Mouse (Mus musculus) layer of hippocampus, adult 11-12 months (tissue): ENCODE measurements around the gene Leo1.
A peak's percentile ranks its signal among the peaks of the same experiment; 100 is the strongest.
"Not testable (repeated sequence)": the region's sequence is repeated elsewhere in the genome, so short reads cannot be mapped to it uniquely, and the experiment has no call there.

Experiments used
- DNase-seq: peaks from one replicate; pipeline ENCODE4 v3.0.0; 2022; ENCODE audit warnings: low spot score

Gene Leo1

DNA sequence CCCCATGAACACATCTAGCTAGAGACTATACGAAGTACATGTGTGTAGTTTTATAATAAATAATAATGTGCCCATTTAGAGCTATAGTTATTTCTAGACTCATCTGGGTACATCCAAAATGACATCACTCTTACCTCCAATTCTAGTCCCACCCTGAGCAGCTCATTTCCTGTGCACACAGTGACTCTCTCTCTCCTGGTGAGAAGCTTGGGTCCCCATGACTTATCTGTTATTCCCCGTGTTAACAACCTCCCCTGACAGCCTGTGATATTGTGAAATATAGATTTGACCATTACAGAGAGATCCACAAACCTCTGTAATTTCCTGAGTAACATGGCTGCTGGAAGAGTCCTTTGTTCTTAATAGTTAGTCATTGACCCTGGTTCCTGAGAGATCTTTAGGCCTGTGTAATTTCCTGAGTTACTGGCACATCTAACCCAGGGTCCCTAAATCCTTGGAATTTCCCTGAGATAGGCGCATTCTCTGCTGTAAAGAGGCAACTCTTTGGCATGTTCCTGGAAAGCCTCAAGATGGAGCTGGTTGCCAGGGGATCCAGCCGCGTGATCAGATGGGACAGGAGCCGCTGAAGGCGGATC lies 15.4 kb upstream of the Leo1 start:
- no peak for DNase-seq

DNA sequence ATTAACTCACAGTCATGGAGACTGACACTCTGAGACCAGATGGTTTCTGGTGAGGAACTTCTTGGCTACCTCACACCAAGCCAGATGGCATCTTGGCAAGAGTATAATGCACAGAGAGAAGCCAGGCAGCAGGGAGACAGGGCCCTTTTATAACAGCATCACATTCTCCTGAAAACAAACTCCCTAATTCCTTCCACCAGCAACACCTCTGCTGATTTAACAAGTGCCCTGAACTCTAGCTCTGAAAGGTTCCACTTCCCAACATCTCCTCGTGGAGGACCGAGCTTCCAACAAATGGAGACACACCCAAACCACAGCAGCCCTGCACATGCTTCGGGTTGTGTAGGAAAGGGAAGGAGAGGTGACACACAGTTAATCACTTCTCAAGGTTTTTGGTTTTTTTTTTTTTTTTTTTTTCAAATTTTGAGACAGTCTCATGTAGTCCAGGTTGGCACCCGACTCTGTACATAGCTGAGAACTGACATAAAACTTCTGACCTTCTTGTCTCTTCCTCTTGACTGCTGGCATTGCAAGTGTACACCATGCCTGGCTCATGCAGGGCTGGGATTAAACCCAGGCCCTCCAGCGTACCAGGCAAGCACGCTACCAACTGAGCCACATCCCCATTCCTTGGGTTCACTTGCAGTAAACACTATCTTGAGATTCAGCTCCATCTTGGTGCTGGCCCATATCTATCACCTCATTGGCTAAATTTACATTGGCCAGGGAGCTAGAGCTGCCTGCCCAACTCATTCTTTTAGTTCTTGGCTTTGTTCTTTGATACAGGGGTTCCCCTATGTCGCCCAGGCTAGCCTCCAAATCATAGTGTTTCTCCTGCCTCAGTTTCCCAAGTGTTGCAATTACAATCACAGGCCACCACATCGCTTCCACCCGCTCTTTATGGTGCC lies 13.7 kb upstream of the Leo1 start:
- DNase-seq, result peak; percentile 45

DNA sequence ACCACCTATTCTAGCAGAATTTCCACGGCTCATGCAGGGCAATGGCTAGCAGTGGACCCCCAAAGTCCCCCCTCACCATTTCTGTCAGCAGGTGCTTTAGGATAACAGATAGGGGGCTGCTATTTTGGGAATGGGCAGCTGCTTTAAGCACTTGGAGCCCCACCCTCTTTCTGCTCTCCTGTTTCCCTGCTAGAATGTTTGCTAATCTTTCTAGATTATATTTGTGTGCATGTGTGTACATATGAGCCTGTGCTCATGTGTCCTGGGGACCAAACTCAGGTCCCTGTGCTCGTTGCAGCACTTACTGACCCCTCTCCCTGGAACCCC lies 13.1 kb upstream of the Leo1 start:
- no peak for DNase-seq

DNA sequence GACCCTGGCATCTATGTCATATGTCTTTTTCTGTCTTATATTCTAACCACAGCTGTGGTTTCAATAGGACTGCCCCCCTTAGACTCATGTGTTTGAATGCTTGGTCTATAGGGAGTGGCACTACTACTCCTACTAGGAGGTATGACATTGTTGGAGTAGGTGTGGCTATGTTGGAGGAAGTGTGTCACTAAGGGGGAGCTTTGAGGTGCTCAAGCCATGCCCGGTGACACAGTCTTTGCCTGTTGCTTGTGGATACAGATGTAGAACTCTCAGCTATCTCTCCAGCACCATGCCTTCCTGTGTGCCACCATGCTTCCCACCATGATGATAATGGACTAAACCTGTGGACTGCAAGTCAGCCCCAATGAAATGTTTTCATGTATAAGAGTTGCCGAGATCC lies 12.3 kb upstream of the Leo1 start:
- DNase-seq, result no peak

DNA sequence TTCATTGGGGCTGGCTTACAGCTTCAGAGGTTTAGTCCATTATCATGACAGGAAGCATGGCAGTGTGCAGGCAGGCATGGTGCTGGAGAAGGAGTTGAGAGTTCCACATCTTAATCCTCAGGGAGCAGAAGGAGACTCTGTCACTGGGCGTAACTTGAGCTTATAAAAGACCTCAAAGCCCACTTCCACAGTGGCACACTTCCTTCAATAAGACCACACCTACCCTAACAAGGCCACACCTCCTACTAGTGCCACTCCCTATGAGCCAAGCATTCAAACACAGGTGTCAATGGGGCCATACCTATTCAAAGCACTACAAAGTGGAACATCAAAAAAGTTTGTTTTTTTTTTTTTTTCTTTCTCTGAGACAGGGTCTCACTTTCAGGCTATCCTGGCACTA lies 11.7 kb upstream of the Leo1 start:
- no peak for DNase-seq

DNA sequence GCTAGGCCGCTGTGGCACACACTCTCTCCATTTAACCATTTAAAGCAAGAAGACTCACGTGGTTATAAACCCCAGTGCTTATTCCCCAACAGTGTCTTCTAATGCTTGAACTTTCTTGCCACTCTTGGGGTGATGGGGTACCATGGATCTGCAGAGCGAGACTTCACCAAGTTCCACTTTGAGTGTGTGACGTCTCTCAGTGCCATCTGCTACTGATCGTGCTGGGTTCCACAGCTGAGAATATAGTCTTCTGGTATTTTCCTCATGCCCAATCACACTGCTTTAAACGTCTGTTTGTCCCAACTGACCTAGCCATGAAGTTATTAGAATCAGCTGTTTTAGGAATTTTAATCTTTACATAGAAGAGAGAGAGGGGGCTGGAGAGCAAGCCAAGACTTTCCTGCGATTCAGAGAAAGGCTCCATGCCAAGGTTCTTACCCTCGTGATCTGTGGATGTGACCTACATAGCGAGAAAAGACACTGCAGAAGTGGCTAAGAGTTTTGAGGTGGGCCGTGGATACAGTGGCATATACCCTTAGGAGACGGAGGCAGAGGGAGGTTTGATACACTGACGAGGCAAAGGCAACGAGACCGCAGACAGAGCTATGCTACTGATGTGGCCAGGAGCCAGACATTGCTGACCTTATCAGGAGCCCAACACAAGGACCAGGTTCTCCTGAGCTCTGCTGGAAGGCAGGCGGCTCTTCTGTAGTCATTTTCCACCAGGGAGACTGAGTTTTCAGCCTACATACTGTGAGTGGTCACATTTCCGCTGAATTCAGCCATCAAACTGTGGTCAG lies 10.3 kb upstream of the Leo1 start:
- no peak for DNase-seq

DNA sequence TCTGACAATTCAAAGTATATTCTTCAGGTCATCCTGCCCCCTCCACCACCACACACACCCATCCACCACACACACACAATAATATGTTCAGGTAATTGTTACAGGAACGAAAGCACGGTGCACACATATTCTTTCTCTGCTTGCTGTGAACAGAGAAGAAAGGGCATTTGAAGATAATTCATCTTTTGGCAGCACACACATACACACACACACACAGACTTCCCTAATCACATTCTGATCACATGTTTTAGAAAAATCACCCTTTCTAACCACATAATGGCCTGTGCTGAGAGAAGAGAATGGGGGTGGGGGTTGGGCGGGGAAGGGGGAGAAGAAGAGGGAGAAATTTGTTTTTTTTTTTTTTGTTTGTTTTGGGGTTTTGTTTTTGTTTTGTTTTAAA lies 8.6 kb upstream of the Leo1 start:
- no peak for DNase-seq

DNA sequence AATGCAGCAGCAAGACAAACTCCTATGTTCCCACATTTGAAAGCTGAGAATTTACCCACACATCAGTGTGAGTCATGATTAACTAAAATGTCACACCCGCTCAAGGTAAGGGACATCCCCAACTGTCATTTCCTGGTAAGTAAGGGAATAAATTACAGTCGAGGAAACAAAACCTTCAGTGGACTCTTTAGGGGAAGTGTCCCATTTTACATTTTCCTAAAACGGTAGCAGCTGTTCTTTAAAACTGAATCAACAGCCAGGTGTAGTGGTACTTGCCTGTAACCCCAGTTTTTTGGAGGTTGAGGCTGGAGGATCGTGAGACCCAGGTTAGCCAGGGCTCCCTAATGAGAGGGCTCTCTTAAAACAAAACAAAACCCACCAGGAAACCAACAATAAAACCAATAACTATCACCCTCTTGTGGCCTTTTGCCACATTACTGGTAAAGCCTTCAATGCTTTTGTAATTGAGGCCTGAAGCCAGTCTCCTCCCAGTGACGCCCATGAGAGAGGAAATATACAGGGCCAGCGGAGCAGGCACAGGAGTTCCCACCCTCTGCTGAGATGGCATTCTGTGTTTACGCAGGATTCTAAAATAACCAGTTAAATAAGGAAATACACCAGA lies 7.0 kb upstream of the Leo1 start:
- DNase-seq, result peak; percentile 61

DNA sequence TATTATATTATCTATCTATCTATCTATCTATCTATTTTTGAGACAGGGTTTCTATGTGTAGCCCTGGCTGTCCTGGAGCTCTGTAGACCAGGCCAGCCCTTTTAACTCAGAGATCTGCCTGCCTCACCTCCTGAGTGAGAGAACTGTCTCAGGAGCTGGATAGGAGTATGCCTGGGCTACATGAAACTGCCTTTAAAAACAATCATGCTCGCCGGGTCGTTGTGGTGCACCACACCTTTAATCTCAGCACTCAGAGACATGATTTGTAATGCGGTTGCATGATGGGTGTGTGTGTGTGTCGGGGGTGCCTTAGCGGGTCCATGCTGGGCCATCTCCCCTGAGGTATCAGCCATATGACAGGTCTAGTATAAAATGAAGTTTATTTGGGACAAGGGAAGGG lies 6.5 kb upstream of the Leo1 start:
- no peak for DNase-seq

DNA sequence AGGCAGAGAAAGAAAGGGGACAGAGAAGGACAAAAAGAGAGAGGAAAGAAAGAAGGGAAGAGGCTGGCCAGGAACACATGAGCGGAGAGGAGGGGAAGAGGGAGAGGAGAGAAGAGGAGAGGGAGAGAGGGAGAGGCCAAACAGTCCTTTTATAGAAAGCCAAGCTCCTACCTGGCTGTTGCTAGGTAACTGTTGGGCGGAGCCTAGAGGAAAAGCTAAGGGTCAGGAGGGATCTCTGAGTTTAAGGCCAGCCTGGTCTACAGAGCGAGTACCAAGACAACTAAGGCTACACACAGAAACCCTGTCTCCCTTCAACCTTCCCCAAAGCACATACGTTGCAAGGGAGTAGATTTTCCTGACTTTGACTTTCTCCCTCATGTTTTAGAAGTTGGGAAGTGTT lies 6.0 kb upstream of the Leo1 start:
- no peak for DNase-seq

DNA sequence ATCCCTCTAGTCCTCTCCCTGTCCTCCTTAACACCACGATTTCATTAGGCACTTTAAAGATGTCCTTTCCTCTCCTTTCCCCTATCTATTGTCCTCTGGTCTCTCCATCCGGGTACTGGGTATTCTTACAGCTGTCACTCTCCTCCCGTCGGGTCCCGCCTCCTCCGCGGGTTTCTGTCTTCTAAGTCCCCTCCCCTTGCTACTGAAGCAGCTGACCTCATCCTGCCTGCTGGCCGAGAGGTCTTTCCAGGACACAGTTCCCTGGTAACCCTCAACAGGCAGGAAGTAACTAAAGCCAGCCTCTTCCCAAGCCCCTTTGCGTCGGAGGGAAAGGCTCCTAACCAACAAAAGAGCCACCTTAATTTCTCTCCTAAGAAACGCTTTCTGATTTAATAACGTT lies 5.4 kb upstream of the Leo1 start:
- peak; percentile 67 for DNase-seq

DNA sequence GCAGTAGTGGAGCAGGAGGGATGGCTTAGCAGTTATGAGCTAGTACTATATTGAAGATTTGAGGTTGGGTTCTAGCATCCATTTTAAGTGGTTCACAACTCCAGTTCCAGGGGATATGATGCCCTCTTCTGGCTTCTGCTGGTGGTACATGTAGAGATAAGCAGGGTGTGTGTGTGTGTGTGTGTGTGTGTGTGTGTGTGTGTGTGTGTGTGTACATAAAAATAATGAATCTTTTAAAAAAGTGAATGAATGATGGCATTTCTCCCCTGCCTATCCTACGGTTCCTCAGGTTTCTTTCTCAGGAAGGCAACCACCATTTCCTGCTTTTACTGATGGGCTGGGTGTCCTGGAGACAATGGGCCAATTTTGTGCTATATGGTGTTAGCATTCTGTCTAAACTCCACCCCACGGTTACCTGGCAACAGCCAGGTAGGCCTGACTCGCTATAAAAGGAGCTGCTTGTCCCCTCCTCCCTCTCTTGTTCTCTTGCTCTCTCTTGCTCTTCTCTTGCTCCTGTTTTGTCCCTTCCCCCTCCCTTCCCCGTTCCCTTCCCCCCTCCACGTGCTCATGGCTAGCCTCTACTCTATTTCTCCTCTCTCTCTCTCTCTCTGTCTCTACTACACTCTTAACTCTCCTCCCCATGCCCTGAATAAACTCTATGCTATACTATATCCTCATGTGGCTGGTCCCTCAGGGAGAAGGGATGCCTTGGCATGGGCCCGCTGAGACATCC lies 3.5 kb upstream of the Leo1 start:
- peak; percentile 20 for DNase-seq

DNA sequence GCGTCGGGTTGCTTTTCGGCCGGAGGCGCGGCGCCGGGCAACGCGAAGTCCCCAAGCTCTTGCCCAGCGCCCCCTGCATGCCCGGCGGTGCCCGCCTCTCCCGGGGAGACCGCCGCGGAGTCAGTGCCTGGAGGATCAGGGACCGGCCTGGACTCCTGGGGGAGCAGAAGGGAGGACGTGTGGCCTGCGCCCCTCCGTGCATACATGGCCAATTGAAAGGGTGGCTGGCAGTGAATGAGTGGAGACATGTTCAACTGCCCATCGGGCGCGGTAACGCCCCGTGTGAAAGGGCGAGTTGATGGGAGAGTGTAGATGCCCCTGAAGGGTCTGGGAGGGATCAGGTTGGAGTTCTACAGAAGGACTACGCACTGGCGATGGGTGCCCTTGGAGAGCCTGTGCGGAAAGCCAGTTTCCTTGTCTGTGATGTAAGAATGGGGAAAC lies 387 bp downstream of the Leo1 start:
- no peak for DNase-seq

DNA sequence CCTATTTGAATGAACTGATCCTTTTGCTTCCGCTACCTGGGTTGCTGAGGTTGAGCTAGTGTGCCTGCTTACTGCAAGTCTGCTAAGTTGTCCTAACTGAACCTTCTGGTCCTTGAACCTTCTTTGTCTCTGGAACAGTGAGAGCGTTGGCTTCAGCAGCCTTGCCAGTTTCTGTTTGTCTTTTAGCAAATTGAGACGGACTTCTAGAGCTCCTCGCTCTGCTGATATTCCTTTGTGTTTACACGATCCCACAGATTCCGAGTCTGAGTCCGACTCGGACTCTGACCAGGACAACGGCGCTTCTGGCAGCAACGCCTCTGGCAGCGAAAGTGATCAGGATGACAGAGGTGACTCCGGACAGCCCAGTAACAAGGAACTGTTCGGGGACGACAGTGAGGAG lies 3.7 kb downstream of the Leo1 start:
- DNase-seq, result no peak

DNA sequence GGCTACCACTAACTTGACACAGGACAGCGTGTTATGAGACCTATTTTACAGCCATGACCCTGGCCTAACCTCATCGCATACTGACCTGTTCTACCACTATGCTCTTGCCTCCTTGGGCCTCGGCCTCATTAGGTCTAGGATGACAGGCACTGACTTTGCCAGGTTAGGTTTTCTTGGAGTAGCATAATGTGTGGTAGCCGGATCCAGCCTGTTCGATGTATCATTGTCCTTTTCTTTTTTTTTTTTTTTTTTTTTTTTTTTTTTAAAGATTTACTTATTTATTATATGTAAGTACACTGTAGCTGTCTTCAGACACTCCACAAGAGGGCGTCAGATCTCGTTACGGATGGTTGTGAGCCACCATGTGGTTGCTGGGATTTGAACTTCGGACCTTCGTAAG lies 5.2 kb downstream of the Leo1 start:
- DNase-seq, result not testable (repeated sequence)

DNA sequence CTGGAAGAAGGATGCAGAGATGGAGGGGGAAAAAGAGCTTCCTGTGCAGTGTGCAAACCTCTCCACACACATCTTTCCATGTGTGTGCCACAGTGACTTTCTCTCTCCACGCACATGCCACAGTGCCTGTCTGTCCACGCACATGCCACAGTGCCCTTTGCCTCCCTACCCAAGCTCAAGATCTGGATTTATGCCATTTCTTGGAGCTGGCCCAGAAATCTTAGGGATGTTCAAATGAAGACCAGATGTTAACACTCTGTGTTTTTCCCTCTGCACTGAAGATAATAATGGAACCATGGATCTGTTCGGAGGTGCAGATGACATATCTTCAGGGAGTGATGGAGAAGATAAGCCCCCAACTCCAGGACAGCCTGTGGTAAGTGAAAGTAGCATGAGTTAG lies 6.7 kb downstream of the Leo1 start:
- DNase-seq, result no peak

DNA sequence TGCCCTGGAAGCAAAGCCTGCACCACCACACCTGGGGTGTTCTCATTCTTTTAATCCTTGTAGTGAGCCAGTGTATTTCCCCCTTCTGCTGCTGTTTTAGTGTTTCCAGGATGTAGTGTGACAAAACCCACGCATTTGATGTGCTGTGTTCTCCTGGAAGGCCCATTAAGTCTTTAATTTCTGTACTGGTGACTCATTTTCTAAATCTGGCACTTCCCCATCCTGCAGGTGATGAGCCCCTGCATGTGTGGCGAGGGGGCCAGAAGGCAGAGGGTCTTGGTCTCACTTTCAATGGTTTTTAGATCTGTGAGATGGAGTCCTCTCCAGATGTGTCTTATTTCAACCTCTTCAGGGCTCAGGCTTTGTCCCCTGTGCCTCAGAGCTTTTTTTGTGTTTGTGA lies 12.7 kb downstream of the Leo1 start:
- DNase-seq, result no peak

DNA sequence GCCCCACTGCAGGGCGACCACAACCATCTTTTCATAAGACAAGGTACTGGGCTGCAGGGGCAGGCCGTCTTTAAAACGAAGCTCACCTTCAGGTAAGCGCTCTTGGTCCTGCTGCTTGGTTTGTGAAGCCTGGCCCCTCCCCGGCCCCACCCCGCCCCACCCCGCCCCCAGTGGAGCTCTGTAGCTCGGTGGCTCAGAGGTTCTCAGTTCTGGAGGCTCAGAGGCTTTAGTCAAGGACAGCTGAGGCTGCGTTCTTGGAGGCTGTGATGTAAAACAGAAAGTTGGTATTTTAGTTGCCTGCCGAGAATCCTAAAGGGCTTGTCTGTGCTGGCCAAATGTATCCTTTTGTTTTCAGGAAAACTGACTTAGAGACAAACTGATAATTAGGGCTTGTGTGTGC lies 14.4 kb downstream of the Leo1 start:
- no peak for DNase-seq

DNA sequence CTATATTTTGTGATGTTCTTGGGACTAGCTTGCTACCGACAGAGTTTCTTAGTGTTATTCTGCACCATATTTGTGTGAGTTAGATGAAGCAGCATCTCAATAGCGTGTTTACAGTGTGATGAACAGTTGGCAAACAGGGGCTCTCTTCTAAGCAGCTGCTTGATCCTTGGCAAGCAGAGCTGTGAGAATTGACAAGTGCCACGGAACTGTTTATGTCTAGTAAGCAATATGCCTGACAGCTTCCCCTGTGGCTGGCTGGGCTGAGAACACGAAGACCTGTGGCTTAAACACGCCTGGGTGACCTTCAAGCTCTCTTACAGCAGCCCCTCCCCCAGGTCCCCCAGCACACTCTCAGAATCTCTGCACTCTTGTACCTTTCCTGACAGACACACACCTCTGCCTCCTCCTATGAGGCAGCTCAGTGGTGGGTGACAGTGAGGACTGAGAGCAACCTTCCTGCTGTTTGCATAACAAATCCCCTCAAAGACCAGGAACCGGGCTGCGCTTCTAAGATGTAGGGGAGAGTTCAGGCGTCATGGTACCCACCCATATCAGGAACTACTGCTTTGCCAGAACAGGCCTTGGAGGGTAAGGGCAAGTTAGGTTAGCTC lies 21.8 kb downstream of the Leo1 start:
- DNase-seq, result peak; percentile 21

DNA sequence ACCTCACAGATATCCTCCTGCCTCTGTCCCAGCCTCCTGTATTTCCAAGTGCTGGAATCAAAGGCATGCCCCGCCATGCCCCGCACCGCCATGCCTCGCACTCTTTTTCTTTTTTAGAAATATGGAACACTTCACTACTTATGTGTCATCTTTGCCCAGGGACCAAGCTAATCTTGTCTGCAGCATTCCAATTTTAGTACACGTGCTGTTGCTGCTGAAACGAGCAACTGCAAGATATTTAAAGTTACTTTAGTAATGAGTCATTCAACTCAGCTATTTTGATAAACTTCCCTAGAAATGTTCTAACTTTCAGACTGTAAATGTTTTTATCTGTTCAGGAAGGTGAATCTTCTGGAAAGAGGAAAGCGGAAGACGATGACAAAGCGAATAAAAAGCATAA lies 24.5 kb downstream of the Leo1 start:
- DNase-seq, result no peak

DNA sequence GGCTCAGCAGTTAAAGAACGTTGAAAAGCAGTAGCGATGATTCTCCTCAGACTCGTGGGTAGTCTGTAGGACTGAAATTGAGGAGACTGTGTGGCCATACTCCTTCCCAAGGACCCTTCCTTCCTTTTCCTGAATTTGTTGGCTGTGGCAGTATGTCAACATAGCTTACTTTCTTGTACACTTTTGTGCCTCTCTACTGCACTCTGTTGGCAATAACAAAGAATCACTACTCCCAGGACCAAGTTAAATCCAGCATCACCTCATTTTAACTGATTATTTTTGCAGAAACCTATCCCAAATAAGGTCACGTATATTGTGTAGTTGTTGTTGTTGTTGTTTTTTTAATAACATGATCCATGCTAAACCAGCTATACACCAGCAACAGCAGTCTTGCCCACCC lies 25.3 kb downstream of the Leo1 start:
- no peak for DNase-seq

DNA sequence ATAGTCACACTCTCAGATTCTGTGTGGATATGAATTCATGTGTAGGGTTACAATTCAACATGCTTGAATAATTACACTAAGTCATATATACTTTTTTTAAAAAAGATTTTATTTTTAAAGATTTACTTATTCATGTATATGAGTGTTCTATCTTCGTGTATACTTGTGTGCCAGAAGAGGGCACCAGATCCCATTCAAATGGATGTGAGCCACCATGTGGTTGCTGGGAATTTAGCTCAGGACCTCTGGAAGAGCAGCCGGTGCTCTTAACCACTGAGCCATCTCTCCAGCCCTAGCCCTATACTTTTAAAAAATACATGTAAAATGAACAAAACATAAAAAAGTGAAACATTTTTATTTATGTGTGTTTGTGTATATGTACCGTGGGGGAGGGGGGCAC lies 26.3 kb downstream of the Leo1 start:
- DNase-seq, result no peak
